Mouse (Mus musculus) spleen, postnatal 10 days (tissue): Measurements from ENCODE around the gene Akap1.

Experiments
- DNase-seq, 2 experiments: peaks; one replicate each; pipeline ENCODE4 v3.0.0; 2021 to 2022; ENCODE audit warnings: low spot score in 2 of 2

The Akap1 gene

GRCm38 (mm10) chr11:88878011-88878410, 13.6 kb upstream of the Akap1 start:
- no peak for DNase-seq

DNA sequence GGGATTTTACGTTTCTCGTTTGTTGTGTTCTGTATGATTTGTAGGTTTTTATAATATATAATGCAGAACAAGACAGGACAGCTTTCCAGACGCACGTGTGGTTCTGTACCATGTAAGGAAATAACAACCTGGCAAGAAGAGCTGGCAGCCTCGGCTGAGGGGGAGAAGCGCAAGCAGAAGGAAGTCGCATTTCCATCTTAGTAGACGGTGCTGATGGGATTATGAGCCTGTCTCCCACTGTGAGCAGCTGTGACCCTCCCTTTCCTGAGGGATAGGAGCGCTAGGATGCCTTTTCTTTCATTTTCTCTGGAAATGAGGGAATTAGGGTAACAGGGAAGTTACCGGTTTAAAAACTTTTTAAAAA, 9.3 kb upstream of the Akap1 start:
- DNase-seq: no peak

GRCm38 (mm10) chr11:88873027-88873666, 8.8 kb upstream of the Akap1 start:
- DNase-seq: no peak

DNA sequence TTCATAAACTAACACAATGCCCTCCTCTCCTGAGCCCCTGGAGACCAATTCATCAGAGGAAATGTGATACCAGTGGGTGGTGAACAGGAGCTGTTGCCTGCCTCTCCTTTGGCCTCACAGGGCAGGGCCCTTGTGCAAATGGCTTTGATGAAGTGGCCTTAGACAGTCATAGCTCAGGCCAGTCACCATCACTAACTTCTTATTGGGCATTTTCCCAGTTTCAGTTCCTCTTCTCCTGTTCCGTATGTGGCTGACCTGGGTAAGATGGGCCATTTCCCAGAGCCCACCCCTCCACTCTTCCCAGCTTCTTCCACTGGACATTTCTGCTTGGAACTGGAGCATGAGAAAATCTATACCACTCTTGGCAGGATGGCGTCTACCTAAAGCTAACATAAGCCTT, 5.1 kb upstream of the Akap1 start:
- DNase-seq: no peak

- DNase-seq: peak; percentile 12 to 38
Observed at GRCm38 (mm10) chr11:88863904-88864457, 405 bp downstream of the Akap1 start.

DNA sequence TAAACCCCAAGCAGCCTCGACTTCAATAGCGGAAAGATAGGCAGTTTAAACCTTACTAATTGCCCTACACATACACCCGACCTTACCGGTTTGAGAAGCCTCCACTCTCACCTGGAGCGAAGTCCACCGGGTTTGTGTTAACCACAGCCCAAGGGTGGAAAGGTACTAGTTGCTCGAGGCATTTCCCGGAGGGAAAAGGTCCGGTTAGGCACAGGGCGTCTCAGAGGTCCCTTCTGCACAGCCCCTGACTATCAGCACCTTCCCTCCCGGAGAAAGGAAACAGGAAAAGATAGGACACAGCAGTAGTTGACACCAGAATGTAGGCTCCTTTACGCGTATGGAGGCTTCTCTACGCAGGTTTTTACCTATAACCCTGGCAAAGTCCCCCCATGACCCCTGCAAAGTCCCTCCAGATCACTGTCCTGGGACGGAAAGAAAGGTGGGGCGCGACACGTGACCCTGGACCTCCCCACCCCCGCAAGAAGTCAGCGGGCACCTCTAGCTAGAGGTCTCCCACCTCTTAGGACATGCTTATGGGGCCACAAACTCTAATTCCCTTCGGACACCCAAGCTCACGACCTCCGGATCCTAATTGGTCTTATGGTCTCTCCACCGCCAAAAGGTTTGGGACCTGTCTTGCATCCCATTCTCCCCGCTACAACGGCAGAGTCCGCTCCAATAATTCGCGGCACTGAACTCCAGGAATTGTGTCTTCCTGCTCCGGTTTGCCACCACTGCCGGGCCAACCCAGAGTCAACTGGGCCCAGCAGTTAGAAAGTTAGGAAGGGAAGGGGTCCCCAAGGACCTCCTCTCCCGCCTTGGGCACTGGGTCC, 1.1 kb downstream of the Akap1 start:
- DNase-seq: no peak

DNA sequence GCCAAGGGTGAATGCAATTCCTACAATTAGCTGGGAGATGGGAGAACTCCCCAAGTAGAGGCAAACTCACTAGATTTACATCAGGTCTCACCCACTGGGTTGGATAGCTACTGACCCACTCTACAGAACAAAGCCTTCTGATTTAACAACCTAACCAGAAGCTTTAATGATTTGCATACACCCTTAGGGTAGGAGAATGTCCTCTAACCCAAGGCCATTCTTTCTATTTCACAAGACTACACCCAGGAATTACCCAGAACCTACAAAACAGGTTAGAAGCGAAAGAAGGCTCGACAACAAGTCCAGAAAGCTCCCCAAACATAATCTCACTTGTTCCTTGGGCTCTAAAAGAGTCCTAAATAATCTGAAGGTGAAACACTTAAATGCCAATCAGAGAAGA, 2.0 kb downstream of the Akap1 start:
- no peak for DNase-seq

DNA sequence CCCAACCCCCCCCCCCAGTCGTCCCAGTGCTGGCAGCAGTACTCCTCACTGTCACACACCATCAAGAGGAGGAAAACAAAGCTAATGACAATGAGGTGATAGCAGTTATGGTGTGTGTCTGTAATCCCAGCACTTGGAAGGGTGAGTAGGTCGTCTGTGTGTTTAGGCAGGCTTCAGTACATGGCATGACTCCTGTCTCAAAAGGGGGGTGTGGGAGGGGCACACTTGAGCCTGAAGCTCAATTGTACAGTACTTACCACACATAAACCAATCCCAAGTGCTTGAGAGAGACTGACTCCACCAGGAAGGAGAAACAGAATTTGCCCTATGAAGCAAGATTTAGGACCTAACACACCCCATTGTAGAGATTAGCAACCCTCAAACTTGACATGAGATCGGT, 3.3 kb downstream of the Akap1 start:
- DNase-seq: no peak

GRCm38 (mm10) chr11:88860641-88861040, 3.7 kb downstream of the Akap1 start:
- DNase-seq: no peak

GRCm38 (mm10) chr11:88857311-88858005, 6.9 kb downstream of the Akap1 start:
- DNase-seq: no peak

DNA sequence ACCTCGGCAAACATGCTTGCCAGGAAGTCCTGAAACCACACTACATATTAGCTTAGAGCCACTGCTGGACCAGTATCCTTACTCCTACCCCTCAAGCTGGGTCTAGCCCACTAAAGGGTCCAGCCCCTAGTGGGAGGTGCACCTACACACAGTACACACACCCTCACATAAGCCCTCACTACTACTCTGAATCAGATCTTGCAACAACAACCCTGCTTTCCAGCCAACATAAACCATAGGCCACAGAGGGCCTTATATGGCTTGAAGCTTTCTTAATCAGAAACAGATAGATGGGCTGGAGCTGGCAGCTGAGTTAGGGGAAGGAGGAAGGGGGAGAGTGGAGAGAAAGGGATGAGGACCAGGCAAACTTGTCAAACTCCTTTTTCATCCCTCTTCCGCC, 8.0 kb downstream of the Akap1 start:
- DNase-seq: no peak

- DNase-seq: no peak
Observed at GRCm38 (mm10) chr11:88855795-88856194, 8.6 kb downstream of the Akap1 start.

DNA sequence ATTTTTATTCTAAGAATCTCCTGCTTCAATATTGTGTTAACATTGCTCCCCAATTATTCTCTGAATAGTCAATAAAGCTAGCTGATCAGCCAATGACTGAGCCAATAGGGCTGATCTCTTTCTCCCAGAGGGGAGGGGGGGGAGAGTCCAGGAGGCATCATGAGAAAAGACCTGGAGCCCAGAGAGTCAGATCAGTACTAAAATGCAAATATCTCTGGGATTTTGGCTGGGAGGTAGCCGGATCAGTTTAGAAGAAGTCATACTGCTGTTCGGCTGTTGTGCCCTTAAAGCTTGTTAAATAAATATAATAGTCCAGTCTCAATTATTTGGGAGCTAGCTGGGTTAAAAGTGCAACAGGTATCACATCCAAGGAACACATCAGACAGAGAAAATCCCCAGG, 10.8 kb downstream of the Akap1 start:
- DNase-seq: no peak

GRCm38 (mm10) chr11:88852806-88853205, 11.6 kb downstream of the Akap1 start:
- no peak for DNase-seq

GRCm38 (mm10) chr11:88851049-88851825, 13.1 kb downstream of the Akap1 start:
- DNase-seq: no peak

- DNase-seq: no peak
Observed at GRCm38 (mm10) chr11:88849732-88850131, 14.7 kb downstream of the Akap1 start.

GRCm38 (mm10) chr11:88849284-88849683, 15.1 kb downstream of the Akap1 start:
- DNase-seq: no peak

DNA sequence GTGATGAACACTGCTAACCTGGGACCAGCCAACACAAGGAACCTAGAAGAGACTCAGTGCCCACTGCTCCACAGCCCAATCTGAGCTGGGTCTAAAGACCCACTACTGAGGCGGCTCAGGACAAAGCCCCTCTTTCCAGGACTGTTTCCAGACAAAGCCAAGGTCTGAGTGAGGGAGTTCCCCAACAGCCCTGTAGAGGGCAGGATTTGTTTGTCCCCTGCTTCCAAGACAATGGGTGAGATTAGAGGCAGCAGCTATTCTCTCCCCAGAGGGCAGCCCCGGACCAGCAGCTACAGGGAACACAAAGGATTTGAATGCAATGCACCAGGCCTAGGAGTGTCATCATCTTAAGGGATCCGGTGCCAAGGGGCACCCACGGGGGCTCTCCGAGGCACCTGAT, 15.8 kb downstream of the Akap1 start:
- DNase-seq: peak in 1 of 2 experiments; percentile 43

DNA sequence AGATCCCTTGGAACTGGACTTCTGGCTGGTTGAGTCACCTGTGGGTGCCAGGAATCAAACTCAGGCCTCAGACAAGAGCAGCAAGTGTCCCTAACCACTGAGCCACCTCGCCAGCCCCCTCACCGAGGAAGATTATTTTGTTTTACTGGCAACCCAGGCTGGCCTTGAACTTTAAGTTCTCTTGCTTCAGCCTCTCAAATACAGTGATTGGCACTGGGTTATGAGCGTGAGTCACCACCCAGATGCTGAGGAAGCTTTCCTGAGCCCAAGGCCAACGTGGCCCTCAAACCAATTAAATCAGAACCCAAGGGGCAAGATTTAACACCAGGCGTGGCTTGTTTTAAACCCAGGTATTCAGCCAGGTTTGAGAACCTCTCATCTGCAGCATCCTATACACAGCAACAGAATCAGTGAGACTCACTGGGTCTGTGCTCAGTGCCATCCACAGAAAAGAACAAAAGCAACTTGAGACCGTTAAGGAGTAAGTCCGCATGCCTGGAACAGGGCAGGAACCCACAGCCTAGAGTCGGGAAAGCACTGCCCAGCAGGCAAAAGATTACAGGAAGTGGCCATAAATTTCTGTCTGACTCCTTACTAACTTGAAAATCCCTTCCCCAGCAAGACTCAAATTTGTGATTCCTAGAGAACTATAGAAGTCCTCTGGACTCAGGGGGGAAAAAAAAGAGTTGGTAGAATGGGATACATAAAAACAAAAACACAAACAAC, 16.9 kb downstream of the Akap1 start:
- no peak for DNase-seq

DNA sequence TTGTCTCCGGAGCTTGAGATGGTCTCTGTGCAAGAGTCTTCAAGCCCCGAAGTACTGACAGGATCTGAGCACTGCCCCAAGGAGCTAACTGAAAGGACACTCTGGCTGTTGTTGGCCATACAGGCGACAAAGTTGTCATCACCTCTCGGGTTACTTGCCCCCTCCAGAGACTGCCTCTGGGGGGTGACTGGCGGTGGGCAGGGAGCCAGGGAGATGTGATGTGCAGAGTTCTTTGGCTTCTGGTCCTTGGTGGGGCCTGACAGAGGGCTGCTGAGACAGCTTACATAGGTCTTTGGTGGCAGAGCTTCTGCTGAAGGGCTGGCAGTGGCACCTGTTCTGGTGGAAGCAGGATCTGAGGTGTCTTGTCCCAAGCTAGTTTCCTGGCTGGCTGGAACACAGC, 20.0 kb downstream of the Akap1 start:
- DNase-seq: no peak

DNA sequence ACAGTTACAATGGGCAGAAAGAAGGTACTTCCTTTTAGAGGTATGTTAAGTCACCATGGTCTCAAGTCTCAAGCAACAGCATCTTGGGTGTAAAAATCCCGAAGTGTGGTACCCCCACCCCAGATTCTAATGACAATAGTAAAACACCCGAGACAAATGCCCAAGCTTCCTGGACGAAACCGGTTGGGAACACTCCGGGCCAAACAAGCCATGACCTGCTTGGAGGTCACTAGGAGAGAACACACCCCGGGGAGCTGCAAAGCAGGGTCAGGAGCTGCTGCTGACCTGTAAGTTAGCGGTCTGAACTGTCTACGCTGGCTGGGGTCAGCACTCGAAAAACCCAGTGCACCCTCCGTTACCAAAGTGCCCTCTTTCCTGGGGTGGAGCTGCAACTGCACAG, 21.1 kb downstream of the Akap1 start:
- DNase-seq: no peak
